Mouse (Mus musculus) myocyte (in vitro differentiated cells): ENCODE results near the gene Paxx.

ENCODE experiments used
- E2F4 ChIP-seq: IDR thresholded peaks from one replicate; pipeline ENCODE4 v1.6.1; 2011; ENCODE audit warnings: mild to moderate bottlenecking, control low read depth, moderate library complexity; ENCODE audit not compliant: insufficient read depth
- MAX ChIP-seq: IDR thresholded peaks from one replicate; pipeline ENCODE4 v1.6.1; 2011; ENCODE audit warnings: low read depth, mild to moderate bottlenecking, control low read depth
- MYOG ChIP-seq, 3 experiments: IDR thresholded peaks; one replicate each; pipeline ENCODE4 v1.6.1; 2011; ENCODE audit warnings: control low read depth in 2 of 3, low read depth in 2 of 3, mild to moderate bottlenecking in 2 of 3; ENCODE audit not compliant: insufficient read length in 2 of 3, control insufficient read depth in 1 of 3, insufficient read depth in 1 of 3
- POLR2A ChIP-seq: IDR thresholded peaks from one replicate; pipeline ENCODE4 v1.6.1; 2011; ENCODE audit warnings: low read depth, mild to moderate bottlenecking, control low read depth, moderate library complexity; ENCODE audit not compliant: insufficient read length
- POLR2AphosphoS2 ChIP-seq: IDR thresholded peaks from one replicate; pipeline ENCODE4 v1.6.1; 2011; ENCODE audit warnings: low read depth, control low read depth; ENCODE audit not compliant: insufficient read length
- REST ChIP-seq: IDR thresholded peaks from one replicate; pipeline ENCODE4 v1.6.1; 2011; ENCODE audit warnings: mild to moderate bottlenecking, control low read depth, moderate library complexity; ENCODE audit not compliant: insufficient read depth, insufficient read length
- SRF ChIP-seq: IDR thresholded peaks from one replicate; pipeline ENCODE4 v1.6.1; 2011; ENCODE audit warnings: low read depth; ENCODE audit not compliant: control insufficient read depth, insufficient read length
- TCF12 ChIP-seq: IDR thresholded peaks from one replicate; pipeline ENCODE4 v1.6.1; 2011; ENCODE audit warnings: mild to moderate bottlenecking, control low read depth; ENCODE audit not compliant: poor library complexity, insufficient read depth, severe bottlenecking
- USF1 ChIP-seq: IDR thresholded peaks from one replicate; pipeline ENCODE4 v1.6.1; 2011; ENCODE audit warnings: low read depth, mild to moderate bottlenecking, control low read depth, moderate library complexity

DNA sequence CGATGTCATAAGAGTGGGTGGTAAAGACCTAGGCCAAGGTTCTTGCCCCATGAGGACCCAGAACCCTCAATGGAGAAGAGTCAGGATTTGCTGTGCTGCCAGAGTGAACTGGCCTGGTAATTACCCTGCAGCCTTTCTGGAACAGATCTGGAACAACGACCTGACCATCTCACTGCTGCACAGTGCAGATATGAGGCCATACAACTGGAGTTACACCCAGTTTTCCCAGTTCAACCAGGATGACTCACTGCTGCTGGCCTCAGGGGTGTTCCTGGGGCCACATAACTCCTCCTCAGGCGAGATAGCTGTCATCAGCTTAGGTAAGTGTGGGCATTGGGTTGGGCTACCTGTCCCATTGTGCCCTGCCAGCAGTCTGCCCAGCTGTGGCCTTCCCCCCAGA is 41.8 kb upstream of the Paxx start:
- TF ChIP-seq E2F4: no peak
- no peak for TF ChIP-seq POLR2A
- TF ChIP-seq MYOG (IDR thresholded peaks at IDR 0.05; ENCODE audit: control insufficient read depth in 1 of 3, insufficient read depth in 1 of 3, insufficient read length in 2 of 3, low read depth in 2 of 3): no peak
- no peak for TF ChIP-seq USF1
- no peak for TF ChIP-seq REST
- TF ChIP-seq MAX: no peak
- TF ChIP-seq SRF: no peak
- TF ChIP-seq POLR2AphosphoS2: no peak
- TF ChIP-seq TCF12: no peak
